Mouse (Mus musculus): ENCODE results near the gene Tas2r122. TPM values are rescaled to one million over a fixed set of nuclear protein-coding genes. Genes with fewer than 3 reads are reported as not detected.

The Tas2r122 gene
- polyA plus RNA-seq (2015; fragmentation: Nextera tagmentation; extraction: Ambion mirVana) = not detected in 2 replicates

DNA sequence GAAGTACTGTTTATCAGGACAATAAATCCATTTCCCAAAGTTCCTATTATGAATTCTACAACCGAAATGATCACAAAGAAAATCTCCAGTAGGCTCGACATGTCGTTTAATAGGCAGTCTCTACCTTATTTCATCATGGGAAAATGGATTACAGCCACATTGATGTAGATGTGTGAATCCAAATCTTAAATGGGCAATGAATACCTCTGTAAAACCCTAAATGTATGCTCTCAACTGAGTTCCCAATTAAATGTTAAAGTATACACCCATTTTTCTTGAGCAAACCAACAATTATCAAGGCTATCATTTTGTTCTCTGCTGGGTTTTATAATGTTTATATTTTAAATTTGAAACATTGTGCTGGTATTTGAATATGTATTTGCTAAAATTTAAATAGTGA lies at the start of gene Tas2r122:
Tas2r122 (minus strand) TSS at position 101 of the 400 bp plus-strand sequence.

DNA sequence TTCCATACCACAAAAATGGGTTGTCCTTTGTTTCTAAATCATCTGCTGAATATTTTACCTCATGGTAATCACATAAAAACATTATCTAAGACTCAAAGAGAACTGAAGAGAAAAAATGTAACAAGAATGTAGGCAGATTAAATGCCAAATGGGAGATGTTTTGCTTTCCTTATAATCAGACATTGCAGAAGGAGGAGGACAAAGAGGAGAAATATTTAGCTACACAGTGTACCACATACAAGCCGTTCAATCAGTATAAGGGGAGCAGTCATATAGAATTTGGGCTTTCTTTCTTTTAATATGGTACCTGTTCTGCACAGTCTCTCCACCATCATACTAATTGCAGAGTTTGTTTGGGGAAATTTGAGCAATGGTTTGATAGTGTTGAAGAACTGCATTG lies 42.7 kb upstream of the Tas2r122 start, which contains the start of gene Tas2r124:
Tas2r124 (plus strand) TSS at position 301 of the 400 bp plus-strand sequence.

DNA sequence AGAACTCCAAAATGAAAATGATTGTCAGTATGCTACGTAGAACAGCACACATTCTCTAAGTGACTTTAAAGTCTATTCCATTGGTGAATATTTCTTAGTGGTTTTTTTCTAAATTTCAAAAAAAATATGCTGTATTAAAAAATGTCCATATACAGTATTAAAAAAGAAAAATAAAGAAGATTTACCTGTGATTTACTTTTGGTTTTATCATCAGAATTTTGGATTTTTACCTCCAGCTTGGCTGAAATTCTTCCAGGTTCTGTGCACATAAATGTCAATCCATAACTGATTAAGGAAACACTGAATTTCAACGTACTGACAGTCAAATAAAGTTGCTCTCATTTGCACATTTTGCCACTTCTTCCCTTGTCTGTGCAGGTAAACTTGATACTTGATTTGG lies 26.2 kb upstream of the Tas2r122 start, which contains the start of gene Tas2r115:
Tas2r115 (minus strand) TSS at position 101 of the 400 bp plus-strand sequence.

GRCm38 (mm10) chr6:132700907-132701306 lies 10.8 kb downstream of the Tas2r122 start, which contains the start of gene Tas2r121:
Gene Tas2r121 (minus strand): TSS chr6:132701007.

Other genes starting within 250 kb of the Tas2r122 start
- not detected in 2 replicates for gene Prh1, start 142.1 kb downstream of the Tas2r122 start, polyA plus RNA-seq (2015; fragmentation: Nextera tagmentation; extraction: Ambion mirVana)
- gene Prp2, start 116.0 kb downstream of the Tas2r122 start, polyA plus RNA-seq (2015; fragmentation: Nextera tagmentation; extraction: Ambion mirVana) = not detected in 2 replicates
- not detected in 2 replicates for gene A630073D07Rik, start 60.4 kb downstream of the Tas2r122 start, polyA plus RNA-seq (2015; fragmentation: Nextera tagmentation; extraction: Ambion mirVana)
- not detected in 2 replicates for gene Tas2r120, start 55.0 kb downstream of the Tas2r122 start, polyA plus RNA-seq (2015; fragmentation: Nextera tagmentation; extraction: Ambion mirVana)
- not detected in 2 replicates for gene Tas2r121, start 10.9 kb downstream of the Tas2r122 start, polyA plus RNA-seq (2015; fragmentation: Nextera tagmentation; extraction: Ambion mirVana)
- gene Tas2r115, start 26.1 kb upstream of the Tas2r122 start, polyA plus RNA-seq (2015; fragmentation: Nextera tagmentation; extraction: Ambion mirVana) = not detected in 2 replicates
- gene Tas2r124, start 42.8 kb upstream of the Tas2r122 start, polyA plus RNA-seq (2015; fragmentation: Nextera tagmentation; extraction: Ambion mirVana) = not detected in 2 replicates
- not detected in 2 replicates for gene Tas2r102, start 50.2 kb upstream of the Tas2r122 start, polyA plus RNA-seq (2015; fragmentation: Nextera tagmentation; extraction: Ambion mirVana)
- not detected in 2 replicates for gene Tas2r136, start 66.2 kb upstream of the Tas2r122 start, polyA plus RNA-seq (2015; fragmentation: Nextera tagmentation; extraction: Ambion mirVana)
- gene Tas2r117, start 90.9 kb upstream of the Tas2r122 start, polyA plus RNA-seq (2015; fragmentation: Nextera tagmentation; extraction: Ambion mirVana) = not detected in 2 replicates
- not detected in 2 replicates for gene Tas2r123, start 135.2 kb upstream of the Tas2r122 start, polyA plus RNA-seq (2015; fragmentation: Nextera tagmentation; extraction: Ambion mirVana)
- gene Tas2r116, start 143.5 kb upstream of the Tas2r122 start, polyA plus RNA-seq (2015; fragmentation: Nextera tagmentation; extraction: Ambion mirVana) = not detected in 2 replicates
- not detected in 2 replicates for gene Tas2r110, start 156.1 kb upstream of the Tas2r122 start, polyA plus RNA-seq (2015; fragmentation: Nextera tagmentation; extraction: Ambion mirVana)
- gene Tas2r113, start 181.1 kb upstream of the Tas2r122 start, polyA plus RNA-seq (2015; fragmentation: Nextera tagmentation; extraction: Ambion mirVana) = not detected in 2 replicates
- gene Tas2r125, start 197.7 kb upstream of the Tas2r122 start, polyA plus RNA-seq (2015; fragmentation: Nextera tagmentation; extraction: Ambion mirVana) = 0.34 and 0.42 TPM in 2 replicates
- not detected in 2 replicates for gene Tas2r129, start 239.2 kb upstream of the Tas2r122 start, polyA plus RNA-seq (2015; fragmentation: Nextera tagmentation; extraction: Ambion mirVana)
- not detected in 2 replicates for gene Tas2r131, start 246.0 kb upstream of the Tas2r122 start, polyA plus RNA-seq (2015; fragmentation: Nextera tagmentation; extraction: Ambion mirVana)

All from neural tube, postnatal 0 days (tissue).